Mouse (Mus musculus) lung, postnatal 0 days (tissue): Measurements from ENCODE around the gene Kcnk13.
"Not testable (repeated sequence)": the region's sequence is repeated elsewhere in the genome, so short reads cannot be mapped to it uniquely, and the experiment has no call there.

Experiments
- CTCF ChIP-seq: IDR thresholded peaks from 2 replicates; pipeline ENCODE4 v1.5.1; 2016; ENCODE audit warnings: antibody characterized with exemption, mild to moderate bottlenecking
- EP300 ChIP-seq: IDR thresholded peaks from 2 replicates; pipeline ENCODE4 v1.6.1; 2016; ENCODE audit warnings: antibody characterized with exemption, mild to moderate bottlenecking, control low read depth

- peak; percentile 37 for TF ChIP-seq CTCF
- TF ChIP-seq EP300 = not testable (repeated sequence)
Observed at GRCm38 (mm10) chr12:99971205-99971894, 7.1 kb downstream of the Kcnk13 start.
